Mouse (Mus musculus): ENCODE measurements at regions not wholly inside any gene's neighbourhood (a gene's known extent, or its start where the extent isn't known, plus 50 kb on each side); places are given as distances from the start of the nearest gene placed in this dataset.

- peak; percentile 41 for DNase-seq
Measured at GRCm38 (mm10) chr14:82745383-82745782, 1698.0 kb upstream of the Pcdh17 start.

- DNase-seq, result no peak
Measured at GRCm38 (mm10) chr14:82758144-82758543, 1685.2 kb upstream of the Pcdh17 start.
